Mouse (Mus musculus) erythroblast, embryonic 14.5 days (primary cell): ENCODE measurements around the gene Dnajc27. TPM values are rescaled to one million over a fixed set of nuclear protein-coding genes. Genes with fewer than 3 reads are reported as not detected.

Source experiments
- H3K27me3 ChIP-seq: 2 replicates; pipeline ENCODE4 v1.6.1; 2012; ENCODE audit warnings: inconsistent platforms; ENCODE audit not compliant: control insufficient read depth
- H3K36me3 ChIP-seq: 2 replicates; pipeline ENCODE4 v1.6.1; 2012; ENCODE audit warnings: mild to moderate bottlenecking, inconsistent platforms; ENCODE audit not compliant: control insufficient read depth
- H3K4me1 ChIP-seq: 2 replicates; pipeline ENCODE4 v1.6.1; 2012; ENCODE audit warnings: inconsistent platforms; ENCODE audit not compliant: control insufficient read depth
- H3K4me3 ChIP-seq: replicated peaks from 2 replicates; pipeline ENCODE3; 2012; ENCODE audit warnings: moderate library complexity, mild to moderate bottlenecking, inconsistent platforms
- H3K9me3 ChIP-seq: 2 replicates; pipeline ENCODE4 v1.6.1; 2012; ENCODE audit warnings: low read length, inconsistent platforms, mixed read lengths; ENCODE audit not compliant: control insufficient read depth
- GATA1 ChIP-seq: IDR thresholded peaks from 2 replicates; pipeline ENCODE4 v1.6.1; 2012; ENCODE audit warnings: low read length, inconsistent platforms, mixed read lengths
- TAL1 ChIP-seq: IDR thresholded peaks from 3 replicates; pipeline ENCODE4 v1.6.1; 2012; ENCODE audit warnings: low read length, inconsistent platforms, mixed read lengths
- polyA plus RNA-seq: library from polyadenylated mRNA; stranded (reverse); fragments of >175 nt; gene quantifications from 2 replicates; pipeline ENCODE4 v1.2.3, GENCODE M21; 2012

Dnajc27 gene
- 0.11 TPM in 2 replicates for polyA plus RNA-seq

- peak within 1 kb of the TSS; percentile 77 for H3K4me3 ChIP-seq
- TF ChIP-seq GATA1 (no peak), TAL1 (no peak)
Observed at GRCm38 (mm10) chr12:4082132-4083001, at the start of gene Dnajc27. TSS of gene Dnajc27 (plus strand) at chr12:4082583.

GRCm38 (mm10) chr12:4036157-4036556 is 46.2 kb upstream of the Dnajc27 start:
- Histone ChIP-seq H3K4me1 (peaks cover 8% of the 10 kb centered on the region), H3K9me3 (no peaks in the 10 kb centered on the region), H3K27me3 (peaks cover 50% of the 10 kb centered on the region), H3K4me3 (no peak overlapping the region), H3K36me3 (no peaks in the 10 kb centered on the region)
- TF ChIP-seq GATA1, result no peak
- TF ChIP-seq TAL1, result no peak

More at GRCm38 (mm10) chr12:4082132-4083001, at the start of gene Dnajc27:
- Histone ChIP-seq H3K4me1 (peaks cover 22% of the 10 kb centered on the region), H3K9me3 (no peaks in the 10 kb centered on the region), H3K27me3 (peaks cover 5% of the 10 kb centered on the region), H3K36me3 (peaks cover 11% of the 10 kb centered on the region)

- peaks cover 56% of the 10 kb centered on the region for H3K27me3 ChIP-seq
- peaks cover 8% of the 10 kb centered on the region for H3K4me1 ChIP-seq
- H3K36me3 ChIP-seq, result no peaks in the 10 kb centered on the region
- no peaks in the 10 kb centered on the region for H3K9me3 ChIP-seq
- TF ChIP-seq GATA1 (no peak), TAL1 (no peak)
- no peak overlapping the region for H3K4me3 ChIP-seq
Observed at GRCm38 (mm10) chr12:4037511-4037910, 44.9 kb upstream of the Dnajc27 start.

GRCm38 (mm10) chr12:4038061-4039041 is 44.0 kb upstream of the Dnajc27 start, which contains the start of gene Efr3b:
TSS of gene Efr3b (minus strand) at chr12:4038915.
- H3K27me3 ChIP-seq, result peaks cover 56% of the 10 kb centered on the region
- peak within 1 kb of the TSS; percentile 42 for H3K4me3 ChIP-seq
- no peak for TF ChIP-seq TAL1
- TF ChIP-seq GATA1, result no peak

GRCm38 (mm10) chr12:4039046-4039445 is 43.3 kb upstream of the Dnajc27 start:
- TF ChIP-seq GATA1 (no peak), TAL1 (no peak)
- Histone ChIP-seq H3K9me3 (no peaks in the 10 kb centered on the region), H3K4me1 (peaks cover 8% of the 10 kb centered on the region), H3K4me3 (peak overlapping the region; percentile 42), H3K36me3 (no peaks in the 10 kb centered on the region), H3K27me3 (peaks cover 56% of the 10 kb centered on the region)

More at GRCm38 (mm10) chr12:4038061-4039041, 44.0 kb upstream of the Dnajc27 start, which contains the start of gene Efr3b:
- peaks cover 8% of the 10 kb centered on the region for H3K4me1 ChIP-seq
- no peaks in the 10 kb centered on the region for H3K9me3 ChIP-seq
- no peaks in the 10 kb centered on the region for H3K36me3 ChIP-seq

GRCm38 (mm10) chr12:4042411-4042810 is 40.0 kb upstream of the Dnajc27 start:
- Histone ChIP-seq H3K36me3 (no peaks in the 10 kb centered on the region), H3K27me3 (peaks cover 41% of the 10 kb centered on the region), H3K4me3 (no peak overlapping the region), H3K4me1 (peaks cover 8% of the 10 kb centered on the region), H3K9me3 (no peaks in the 10 kb centered on the region)
- TF ChIP-seq TAL1, result no peak
- TF ChIP-seq GATA1, result no peak

- Histone ChIP-seq H3K4me1 (no peaks in the 10 kb centered on the region), H3K36me3 (no peaks in the 10 kb centered on the region), H3K9me3 (no peaks in the 10 kb centered on the region), H3K27me3 (peaks cover 8% of the 10 kb centered on the region; the same call in 1 of the 2 replicates), H3K4me3 (no peak overlapping the region)
- TF ChIP-seq TAL1 (no peak), GATA1 (no peak)
Observed at GRCm38 (mm10) chr12:4045992-4046391, 36.4 kb upstream of the Dnajc27 start.

- Histone ChIP-seq H3K9me3 (no peaks in the 10 kb centered on the region), H3K4me3 (no peak overlapping the region), H3K36me3 (no peaks in the 10 kb centered on the region), H3K27me3 (no peaks in the 10 kb centered on the region), H3K4me1 (no peaks in the 10 kb centered on the region)
- TF ChIP-seq TAL1 (no peak), GATA1 (no peak)
Observed at GRCm38 (mm10) chr12:4048031-4048430, 34.4 kb upstream of the Dnajc27 start.
